ENCODE assay signal across 18 mouse cellular contexts in genomic region chr17:32263672-32264071, GRCm38 (mm10). TPM values are rescaled to one million over a fixed set of nuclear protein-coding genes. Genes with fewer than 3 reads are reported as not detected.
DNase-seq lines count a peak whose midpoint lies in the region; TF ChIP-seq lines count a peak whose summit lies in the region.
"Had no signal": no experiment of that assay in that cellular context is flagged by ENCODE, and none has a peak within 500 bp of the region (broad histone marks: within the 10 kb centered on the region; RNA-seq: fewer than 3 reads in every experiment).

No protein-coding gene starts in this region.

- peak; percentile 33 for DNase-seq in adrenal gland, postnatal 14 days
- no peak for DNase-seq in adrenal gland, adult 18-20 months (ENCODE audit: low spot score in 2 of 2)
- DNase-seq in gastrocnemius, adult 18-20 months (ENCODE audit: low spot score) = peak; percentile 32
- no peak for DNase-seq in gastrocnemius, adult 2 months
- DNase-seq in 3134 (ENCODE audit: extremely low read depth, insufficient read length, low spot score) = peak; percentile 51
- DNase-seq in cerebellum, adult 18-20 months = peak; percentile 31 to 60
- no peak for DNase-seq in neural tube, embryonic 10.5 days (ENCODE audit: extremely low spot score, low spot score)
- DNase-seq in ovary, postnatal 14 days (ENCODE audit: low spot score) = no peak
- DNase-seq: adrenal gland, postnatal 36 days; B cell, adult 2 months; gastrocnemius, postnatal 14 days; heart, postnatal 36 days; kidney, postnatal 10 days; layer of hippocampus, adult 9-11 months; thymus, adult 2 months had no signal

- no peak overlapping the region for H3K27ac ChIP-seq in gastrocnemius, adult 2 months
- H3K27ac ChIP-seq: heart, embryonic 10.5 days; lung, embryonic 15.5 days had no signal

- no peak overlapping the region for H3K4me3 ChIP-seq in gastrocnemius, adult 2 months
- H3K4me3 ChIP-seq: erythroblast, embryonic 14.5 days; heart, embryonic 10.5 days; lung, embryonic 15.5 days had no signal

- intact Hi-C loops in gastrocnemius, adult 2 months (cut with DNase I) = no loop called here

- TF ChIP-seq CTCF in gastrocnemius, adult 2 months (IDR thresholded peaks at IDR 0.05) = no peak

RNA-seq across cellular contexts. Expression of gene Brd4, which starts 20.9 kb away (rescaled TPM):
- total RNA-seq in adrenal gland, postnatal 14 days (2021) = 110 and 118 TPM in 2 replicates
- 100 to 1,000 TPM in 1 of 2 experiments, 10 to 100 TPM in 1; 96.2 to 110 TPM for total RNA-seq in adrenal gland, adult 18-20 months (2021)
- total RNA-seq in gastrocnemius, adult 18-20 months (2021) = 10 to 100 TPM; 41.0 to 47.3 TPM
- 10 to 100 TPM; 45.8 to 47.4 TPM for total RNA-seq in gastrocnemius, adult 2 months (2021)

RNA-seq across cellular contexts. Expression of gene Akap8, which starts 57.4 kb away (rescaled TPM):
- total RNA-seq in adrenal gland, postnatal 14 days (2021) = 78.9 and 96.2 TPM in 2 replicates
- 10 to 100 TPM; 73.4 to 87.9 TPM for total RNA-seq in adrenal gland, adult 18-20 months (2021)
- total RNA-seq in gastrocnemius, adult 18-20 months (2021) = 10 to 100 TPM; 32.0 to 37.5 TPM
- 10 to 100 TPM; 33.2 to 40.2 TPM for total RNA-seq in gastrocnemius, adult 2 months (2021)

Comparison
In these comparisons a context has a peak if more than half of its experiments do, and no peak if none do; other contexts are left out.
1. DNase-seq: peak in adrenal gland, postnatal 14 days (single experiment), gastrocnemius, adult 18-20 months (single experiment), 3134 (single experiment) and cerebellum, adult 18-20 months (2 of 2); none in adrenal gland, adult 18-20 months (0 of 2), gastrocnemius, adult 2 months (single experiment), neural tube, embryonic 10.5 days (single experiment) and ovary, postnatal 14 days (single experiment).